In genomic region chr1:72842666-72843459, GRCm38 (mm10) we compare ENCODE assay signal across 15 mouse cellular contexts. TPM values are rescaled to one million over a fixed set of nuclear protein-coding genes. Genes with fewer than 3 reads are reported as not detected.
"Had no signal": no experiment of that assay in that cellular context is flagged by ENCODE, and none has a peak within 500 bp of the region (broad histone marks: within the 10 kb centered on the region; RNA-seq: fewer than 3 reads in every experiment).

No protein-coding gene starts in this region.

- H3K36me3 ChIP-seq: midbrain, embryonic 15.5 days had no signal

- H3K9me3 ChIP-seq: limb, embryonic 10.5 days; megakaryocyte, embryonic 14.5 days; midbrain, embryonic 15.5 days; neural tube, embryonic 12.5 days had no signal

- H3K27me3 ChIP-seq: midbrain, embryonic 15.5 days; neural tube, embryonic 12.5 days had no signal

- H3K4me1 ChIP-seq: limb, embryonic 10.5 days; megakaryocyte, embryonic 14.5 days; midbrain, embryonic 15.5 days; neural tube, embryonic 12.5 days had no signal

- ATAC-seq: midbrain, embryonic 15.5 days had no signal

- H3K27ac ChIP-seq: left cerebral cortex, adult 2 months; limb, embryonic 10.5 days; liver, embryonic 14.5 days; macrophage; midbrain, embryonic 15.5 days; neural tube, embryonic 12.5 days had no signal

- H3K9ac ChIP-seq: liver, embryonic 14.5 days; midbrain, embryonic 15.5 days; neural tube, embryonic 12.5 days had no signal

- H3K4me2 ChIP-seq: midbrain, embryonic 11.5 days; midbrain, embryonic 15.5 days; neural tube, embryonic 12.5 days had no signal

- DNase-seq: kidney, adult 18-20 months; kidney, postnatal 14 days; lung, adult 2 months; lung, postnatal 10 days; right cerebral cortex, postnatal 14 days; thymus, postnatal 36 days had no signal

- H3K4me3 ChIP-seq: left cerebral cortex, adult 2 months; limb, embryonic 10.5 days; megakaryocyte, embryonic 14.5 days; midbrain, embryonic 15.5 days; neural tube, embryonic 12.5 days had no signal

RNA-seq across cellular contexts. Expression of gene Igfbp2, which starts 18.6 kb away (rescaled TPM):
- total RNA-seq: monocyte, adult 5-6 weeks had no signal
- polyA plus RNA-seq: macrophage had no signal
